Mouse (Mus musculus): Measurements from ENCODE around the gene Hrh3. TPM values are rescaled to one million over a fixed set of nuclear protein-coding genes. Genes with fewer than 3 reads are reported as not detected.
A peak's percentile ranks its signal among the peaks of the same experiment; 100 is the strongest.

The Hrh3 gene
- total RNA-seq, 4 experiments from 2014 or later, result 0.17 to 0.89 (median 0.27) TPM

- DNase-seq, result no peak
Observed at GRCm38 (mm10) chr2:180105441-180106190, 1.3 kb upstream of the Hrh3 start.

- no peak for DNase-seq
Observed at GRCm38 (mm10) chr2:180104659-180105377, 530 bp upstream of the Hrh3 start.

GRCm38 (mm10) chr2:180103151-180103977, 924 bp downstream of the Hrh3 start:
- DNase-seq, result no peak

GRCm38 (mm10) chr2:180099529-180099928, 4.8 kb downstream of the Hrh3 start:
- DNase-seq, result no peak

GRCm38 (mm10) chr2:180098167-180098566, 6.1 kb downstream of the Hrh3 start:
- no peak for DNase-seq

GRCm38 (mm10) chr2:180097585-180097984, 6.7 kb downstream of the Hrh3 start:
- DNase-seq, result no peak

GRCm38 (mm10) chr2:180095711-180096110, 8.6 kb downstream of the Hrh3 start:
- DNase-seq, result no peak

GRCm38 (mm10) chr2:180090285-180090684, 14.0 kb downstream of the Hrh3 start:
- no peak for DNase-seq

GRCm38 (mm10) chr2:180087472-180087871, 16.8 kb downstream of the Hrh3 start:
- DNase-seq, result no peak

- DNase-seq, result no peak
Observed at GRCm38 (mm10) chr2:180086637-180087027, 17.7 kb downstream of the Hrh3 start.

- DNase-seq, result no peak
Observed at GRCm38 (mm10) chr2:180085926-180086636, 18.2 kb downstream of the Hrh3 start.

- DNase-seq, result no peak
Observed at GRCm38 (mm10) chr2:180084565-180084964, 19.7 kb downstream of the Hrh3 start.

- no peak for DNase-seq
Observed at GRCm38 (mm10) chr2:180083063-180083462, 21.2 kb downstream of the Hrh3 start.

GRCm38 (mm10) chr2:180080680-180081079, 23.6 kb downstream of the Hrh3 start:
- DNase-seq, result no peak

GRCm38 (mm10) chr2:180077622-180078021, 26.7 kb downstream of the Hrh3 start:
- no peak for DNase-seq

- DNase-seq, result no peak
Observed at GRCm38 (mm10) chr2:180072886-180073285, 31.4 kb downstream of the Hrh3 start.

- no peak for DNase-seq
Observed at GRCm38 (mm10) chr2:180071671-180072070, 32.6 kb downstream of the Hrh3 start.

GRCm38 (mm10) chr2:180070481-180071453, 33.5 kb downstream of the Hrh3 start, which contains the start of gene Mtg2:
Mtg2 (plus strand) TSS chr2:180070588.
- DNase-seq, result peak; percentile 91

- no peak for DNase-seq
Observed at GRCm38 (mm10) chr2:180069770-180070480, 34.4 kb downstream of the Hrh3 start.

All from adrenal gland, adult 8-10 months (tissue).